Comparison of ENCODE assay signal across 8 mouse cellular contexts in the genomic region with DNA sequence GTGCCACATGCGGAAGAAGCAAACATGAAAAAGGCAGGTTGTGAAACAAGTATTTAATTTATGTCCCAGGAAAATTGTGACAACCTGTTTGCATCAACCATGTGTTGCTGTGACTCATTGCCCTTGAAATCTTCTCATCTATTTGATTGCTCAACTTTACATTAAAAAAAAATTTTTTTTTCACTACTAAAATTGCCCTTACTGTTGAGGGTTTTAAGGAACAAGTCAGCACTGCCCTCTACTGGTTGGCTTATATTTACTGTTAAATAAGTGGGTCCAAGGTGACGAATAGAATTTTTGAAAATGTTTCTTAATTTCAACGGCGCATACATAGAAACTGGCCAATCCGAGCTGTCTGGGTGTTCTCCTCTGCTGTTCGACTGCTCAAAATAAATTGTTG. TPM values are rescaled to one million over a fixed set of nuclear protein-coding genes. Genes with fewer than 3 reads are reported as not detected.
DNase-seq lines count a peak whose midpoint lies in the region; ATAC-seq and TF ChIP-seq lines count a peak whose summit lies in the region.

No protein-coding gene starts in this region.

- H3K4me1 ChIP-seq in liver, embryonic 14.5 days (replicated peaks; ENCODE audit: control insufficient read depth in 2 of 2, insufficient read depth in 2 of 2, low read length in 1 of 2): no peaks in the 10 kb centered on the region; a peak in 1 of 4 replicates
- H3K4me1 ChIP-seq in neural tube, embryonic 15.5 days: 0 out of 2 replicates have a peak, but pooled peaks cover 2% of the 10 kb centered on the region

- peak; percentile 69 for DNase-seq in embryo, embryonic 10 days (ENCODE audit: low spot score)
- no peak for DNase-seq in embryo, embryonic 9.5 days (ENCODE audit: extremely low spot score)
- DNase-seq in liver, embryonic 14.5 days (ENCODE audit: low read depth in 3 of 3, low spot score in 3 of 3): peak; percentile 7 to 35 (median 9)
- no peak for DNase-seq in liver
- DNase-seq in c-Kit-positive CD71-negative TER-119-negative erythroid progenitor cells, embryonic 14.5 days (ENCODE audit: low read depth): peak; percentile 50
- DNase-seq in hindlimb bud, embryonic 11.5 days (ENCODE audit: extremely low spot score, low read depth, low spot score): peak; percentile 8
- peak; percentile 76 for DNase-seq in retina, embryonic 14.5 days (ENCODE audit: low spot score)

- H3K9me3 ChIP-seq in liver, embryonic 14.5 days (ENCODE audit: control insufficient read depth, low read length): no peaks in the 10 kb centered on the region
- H3K9me3 ChIP-seq in neural tube, embryonic 15.5 days (replicated peaks): no peaks in the 10 kb centered on the region

- no peak overlapping the region for H3K27ac ChIP-seq in liver, embryonic 14.5 days
- H3K27ac ChIP-seq in neural tube, embryonic 15.5 days (replicated peaks): no peak overlapping the region

- TF ChIP-seq CTCF in liver, embryonic 14.5 days (IDR thresholded peaks at IDR 0.05; ENCODE audit: low read depth): peak; percentile 46; the same call in 1 of the 2 replicates

- H3K4me2 ChIP-seq in liver, embryonic 14.5 days (ENCODE audit: low read depth): no peak overlapping the region
- H3K4me2 ChIP-seq in neural tube, embryonic 15.5 days: no peak overlapping the region; the same call in 1 of the 2 replicates

- H3K27me3 ChIP-seq in liver, embryonic 14.5 days (ENCODE audit: control insufficient read depth, insufficient read depth, low read length): no peaks in the 10 kb centered on the region
- no peaks in the 10 kb centered on the region for H3K27me3 ChIP-seq in neural tube, embryonic 15.5 days (replicated peaks)

- 25% methylated on average over 6 of the region's 6 CpGs for WGBS in liver, embryonic 14.5 days (ENCODE audit: insufficient replicate concordance)
- 51% methylated on average over 6 of the region's 6 CpGs for WGBS in neural tube, embryonic 15.5 days

- ATAC-seq in liver, embryonic 14.5 days (ENCODE audit: insufficient read depth): no peak
- no peak for ATAC-seq in neural tube, embryonic 15.5 days (ENCODE audit: low FRiP score)

- H3K4me3 ChIP-seq in liver, embryonic 14.5 days (ENCODE audit: insufficient read depth in 1 of 2, low read depth in 2 of 2, low read length in 2 of 2): no peak overlapping the region
- no peak overlapping the region for H3K4me3 ChIP-seq in neural tube, embryonic 15.5 days (replicated peaks)

- TF ChIP-seq EP300 in liver, embryonic 14.5 days (IDR thresholded peaks at IDR 0.05; ENCODE audit: low read depth): no peak

- no peak overlapping the region for H3K9ac ChIP-seq in liver, embryonic 14.5 days (replicated peaks)
- H3K9ac ChIP-seq in neural tube, embryonic 15.5 days (replicated peaks): no peak overlapping the region

- no peaks in the 10 kb centered on the region for H3K36me3 ChIP-seq in liver, embryonic 14.5 days (replicated peaks; ENCODE audit: control insufficient read depth, insufficient read depth, low read depth)
- no peaks in the 10 kb centered on the region for H3K36me3 ChIP-seq in neural tube, embryonic 15.5 days

RNA-seq across cellular contexts. Expression of a gene that starts 29.2 kb away (rescaled TPM):
- 4.3 and 8.1 TPM in 2 replicates for polyA plus RNA-seq in liver, embryonic 14.5 days (2012; rRNA removed)
- 15.5 and 17.0 TPM in 2 replicates for polyA plus RNA-seq in liver, embryonic 14.5 days (2014; fragmentation: Nextera tagmentation; extraction: Ambion mirVana)
- 21.9 and 25.8 TPM in 2 replicates for polyA plus RNA-seq in neural tube, embryonic 15.5 days (2015; fragmentation: Nextera tagmentation; extraction: Ambion mirVana)

RNA-seq across cellular contexts. Expression of a gene that starts 44.4 kb away (rescaled TPM):
- 0.06 and 0.10 TPM in 2 replicates for polyA plus RNA-seq in liver, embryonic 14.5 days (2012; rRNA removed)
- polyA plus RNA-seq in liver, embryonic 14.5 days (2014; fragmentation: Nextera tagmentation; extraction: Ambion mirVana): 0.08 and 0.18 TPM in 2 replicates
- polyA plus RNA-seq in neural tube, embryonic 15.5 days (2015; fragmentation: Nextera tagmentation; extraction: Ambion mirVana): not detected in 2 replicates

Comparison
In these comparisons a context has a peak if more than half of its experiments do, and no peak if none do; other contexts are left out.
1. DNase-seq: peak in embryo, embryonic 10 days (single experiment), liver, embryonic 14.5 days (3 of 3), c-Kit-positive CD71-negative TER-119-negative erythroid progenitor cells, embryonic 14.5 days (single experiment), hindlimb bud, embryonic 11.5 days (single experiment) and retina, embryonic 14.5 days (single experiment); none in embryo, embryonic 9.5 days (single experiment) and liver (single experiment).